Mouse (Mus musculus): ENCODE measurements around the gene 1700067K01Rik. TPM values are rescaled to one million over a fixed set of nuclear protein-coding genes. Genes with fewer than 3 reads are reported as not detected.

Gene 1700067K01Rik
- 0.27 and 0.31 TPM in 2 replicates for polyA plus RNA-seq (2012; rRNA removed)

DNA sequence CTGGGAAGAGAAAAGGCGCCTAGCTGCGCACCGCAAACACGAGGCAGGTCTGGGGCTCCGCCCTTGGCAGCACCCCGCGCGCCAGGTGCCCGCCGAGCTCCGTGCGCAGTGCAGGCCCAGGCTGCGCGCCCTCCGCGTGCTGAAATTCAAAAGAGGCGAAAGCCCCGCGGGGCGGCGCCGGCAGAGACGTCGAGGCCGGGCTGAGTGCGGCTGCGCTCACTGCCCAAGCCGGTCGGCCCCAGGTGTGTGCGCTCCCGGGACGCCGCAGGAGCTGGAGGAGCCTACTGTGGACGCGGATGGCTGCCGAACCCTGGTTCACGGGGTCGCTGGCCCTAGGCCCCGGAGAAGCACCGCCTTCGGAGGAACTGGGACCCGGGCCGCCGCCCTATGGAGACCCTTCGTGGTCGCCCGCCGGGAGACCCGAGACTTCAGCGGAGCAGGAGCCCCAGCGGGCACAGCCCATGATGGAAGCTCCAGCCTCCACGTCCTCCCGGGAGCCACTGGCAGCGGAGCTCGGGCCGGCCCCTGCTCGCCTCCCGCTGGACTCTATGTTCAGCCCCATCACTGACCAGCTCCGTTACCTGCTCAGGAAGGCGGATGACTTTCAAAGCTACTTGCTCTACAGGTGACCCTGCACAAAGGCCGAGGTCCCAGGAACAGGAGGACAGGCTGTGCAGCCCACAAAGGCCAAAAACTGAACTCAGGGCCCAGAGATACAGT is at the start of gene 1700067K01Rik:
Gene 1700067K01Rik, plus strand, starts transcription at position 222 of the 720 bp plus-strand sequence.

GRCm38 (mm10) chr8:83955106-83955957 is 46.0 kb upstream of the 1700067K01Rik start, which contains the start of the genes Gm10644 and Asf1b:
Gm10644 (minus strand) TSS chr8:83955205.
Asf1b (plus strand) TSS chr8:83955507.

GRCm38 (mm10) chr8:83972150-83973120 is 28.9 kb upstream of the 1700067K01Rik start, which contains the start of gene Prkaca:
Prkaca (plus strand) TSS chr8:83972993.

DNA sequence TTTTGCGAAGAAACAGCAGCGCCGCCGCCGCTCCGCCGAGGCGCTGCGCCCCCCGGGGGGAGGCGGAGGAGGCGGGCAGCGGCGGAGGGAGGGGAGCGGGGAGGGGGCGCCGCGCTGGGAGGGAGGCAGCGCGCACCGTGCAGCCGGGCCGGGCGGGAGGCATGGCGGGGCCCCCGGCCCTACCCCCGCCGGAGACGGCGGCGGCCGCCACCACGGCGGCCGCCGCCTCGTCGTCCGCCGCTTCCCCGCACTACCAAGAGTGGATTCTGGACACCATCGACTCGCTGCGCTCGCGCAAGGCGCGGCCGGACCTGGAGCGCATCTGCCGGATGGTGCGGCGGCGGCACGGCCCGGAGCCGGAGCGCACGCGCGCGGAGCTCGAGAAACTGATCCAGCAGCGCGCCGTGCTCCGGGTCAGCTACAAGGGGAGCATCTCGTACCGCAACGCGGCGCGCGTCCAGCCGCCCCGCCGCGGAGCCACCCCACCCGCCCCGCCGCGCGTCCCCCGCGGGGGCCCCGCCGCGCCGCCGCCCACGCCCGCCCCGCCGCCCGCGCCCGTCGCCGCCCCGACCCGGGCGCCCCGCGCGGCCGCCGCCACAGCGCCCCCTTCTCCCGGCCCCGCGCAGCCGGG is 3.7 kb upstream of the 1700067K01Rik start, which contains the start of gene Samd1:
Gene Samd1, plus strand, starts transcription at position 162 of the 631 bp plus-strand sequence.

DNA sequence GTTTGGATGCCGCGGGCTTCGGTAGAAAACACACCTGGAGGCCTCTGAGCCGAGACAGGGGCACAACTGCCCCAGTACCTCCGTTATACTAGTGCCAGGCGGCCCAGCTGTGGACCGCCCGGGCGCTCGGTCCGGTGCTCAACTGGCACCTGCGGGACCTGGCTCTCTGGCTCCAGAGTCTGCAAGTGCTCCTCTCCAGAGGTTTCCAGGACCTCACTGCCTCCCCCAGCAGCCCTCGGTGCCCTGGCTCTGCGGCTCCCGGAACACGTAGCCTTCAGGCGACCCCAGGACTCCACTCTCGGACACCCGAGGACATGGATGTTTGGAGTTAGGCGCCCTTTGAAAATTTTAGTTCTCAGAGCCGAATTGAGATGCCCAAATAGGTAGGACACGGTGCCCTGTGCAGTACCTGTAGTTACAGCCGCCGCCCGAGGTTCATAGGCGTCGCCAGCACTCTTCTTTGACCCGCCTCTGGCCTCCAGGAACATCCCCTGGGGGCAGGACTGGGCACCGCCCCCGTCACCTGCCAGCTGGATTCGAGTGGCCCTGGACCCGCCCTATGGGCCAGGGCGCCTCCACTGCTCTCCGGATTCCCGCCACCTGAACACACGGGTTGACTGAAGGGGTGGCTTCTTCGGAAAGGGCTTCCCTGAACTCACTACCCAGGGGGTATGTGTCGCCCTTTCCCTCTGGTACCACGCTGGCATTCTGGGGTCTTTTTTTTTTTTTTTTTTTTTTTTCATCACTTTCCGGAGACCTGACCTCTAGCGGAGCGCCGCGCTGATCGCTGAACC is 10.6 kb downstream of the 1700067K01Rik start, which contains the start of gene 2210011C24Rik:
Gene 2210011C24Rik, minus strand, starts transcription at position 467 of the 794 bp plus-strand sequence.

GRCm38 (mm10) chr8:84021096-84021495 is 19.8 kb downstream of the 1700067K01Rik start, which contains the start of gene Palm3:
Palm3 (plus strand) TSS chr8:84021471.

DNA sequence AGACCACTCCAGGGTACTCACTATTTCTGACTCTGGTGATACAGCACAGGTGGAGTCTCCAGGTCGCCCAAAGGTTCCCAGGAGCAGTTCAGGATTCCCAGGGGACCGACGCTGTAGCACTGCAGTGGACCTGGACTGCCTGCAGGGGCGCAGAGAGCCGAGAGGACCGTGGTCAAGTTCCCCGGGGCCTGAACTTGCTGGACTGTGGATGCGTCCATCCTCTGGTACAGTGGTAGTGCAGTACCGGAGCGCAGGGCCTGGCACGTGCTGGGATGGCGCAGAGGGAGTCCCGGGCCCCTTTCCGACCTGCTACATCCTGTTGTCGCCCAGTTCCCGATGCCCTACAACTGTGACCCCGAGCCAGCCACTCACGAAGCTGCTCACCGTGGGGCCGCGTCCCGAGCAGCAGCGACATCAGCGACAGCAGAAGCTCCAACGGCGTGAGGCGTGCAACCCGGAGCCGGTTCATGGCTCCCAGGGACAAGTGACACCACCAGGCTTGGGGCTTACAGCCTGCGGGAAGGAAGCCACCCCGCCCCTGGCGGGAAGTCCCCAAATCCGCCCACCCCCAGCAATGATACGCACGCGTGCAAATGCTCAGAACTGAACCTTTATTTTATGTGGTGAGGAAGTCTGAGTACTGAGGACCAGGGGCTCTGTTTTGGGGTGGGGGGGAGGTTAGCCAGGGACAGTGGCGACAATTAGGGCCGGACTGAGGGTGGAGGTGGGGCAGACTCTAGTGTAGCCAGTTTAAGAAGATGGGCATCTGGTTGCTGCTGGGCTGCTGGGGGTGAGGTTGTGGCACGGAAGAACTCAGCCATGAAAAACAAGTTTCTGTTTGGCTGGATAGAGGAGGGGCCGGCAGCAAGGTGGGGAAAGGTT is 41.0 kb downstream of the 1700067K01Rik start, which contains the start of gene Il27ra:
Gene Il27ra, minus strand, starts transcription at position 524 of the 882 bp plus-strand sequence.

GRCm38 (mm10) chr8:84044900-84045299 is 43.6 kb downstream of the 1700067K01Rik start, which contains the start of gene Rln3:
Rln3 (minus strand) TSS chr8:84045000.

Other genes with a start within 250 kb of the 1700067K01Rik start
- 182 and 248 TPM in 2 replicates for gene Adgrl1, start 101.4 kb upstream of the 1700067K01Rik start, polyA plus RNA-seq (2012; rRNA removed)
- gene Gm10644, start 46.3 kb upstream of the 1700067K01Rik start, polyA plus RNA-seq (2012; rRNA removed), result 0.41 and 0.74 TPM in 2 replicates
- gene Asf1b, start 46.0 kb upstream of the 1700067K01Rik start, polyA plus RNA-seq (2012; rRNA removed), result 6.8 and 11.8 TPM in 2 replicates
- gene Prkaca, start 28.5 kb upstream of the 1700067K01Rik start, polyA plus RNA-seq (2012; rRNA removed), result 147 and 150 TPM in 2 replicates
- gene Samd1, start 3.8 kb upstream of the 1700067K01Rik start, polyA plus RNA-seq (2012; rRNA removed), result 68.7 and 72.2 TPM in 2 replicates
- 0.26 and 0.67 TPM in 2 replicates for gene 2210011C24Rik, start 10.7 kb downstream of the 1700067K01Rik start, polyA plus RNA-seq (2012; rRNA removed)
- 3.5 and 4.2 TPM in 2 replicates for gene Palm3, start 20.0 kb downstream of the 1700067K01Rik start, polyA plus RNA-seq (2012; rRNA removed)
- gene Il27ra, start 41.1 kb downstream of the 1700067K01Rik start, polyA plus RNA-seq (2012; rRNA removed), result 0.70 and 0.85 TPM in 2 replicates
- gene Rln3, start 43.5 kb downstream of the 1700067K01Rik start, polyA plus RNA-seq (2012; rRNA removed), result 1.6 and 1.7 TPM in 2 replicates
- 2.2 and 2.7 TPM in 2 replicates for gene Gm10643, start 63.6 kb downstream of the 1700067K01Rik start, polyA plus RNA-seq (2012; rRNA removed)
- 28.8 and 35.0 TPM in 2 replicates for gene Rfx1, start 65.3 kb downstream of the 1700067K01Rik start, polyA plus RNA-seq (2012; rRNA removed)
- 98.0 and 103 TPM in 2 replicates for gene Dcaf15, start 103.3 kb downstream of the 1700067K01Rik start, polyA plus RNA-seq (2012; rRNA removed)
- 0.16 and 1.3 TPM in 2 replicates for gene Podnl1, start 124.5 kb downstream of the 1700067K01Rik start, polyA plus RNA-seq (2012; rRNA removed)
- gene Cc2d1a, start 146.4 kb downstream of the 1700067K01Rik start, polyA plus RNA-seq (2012; rRNA removed), result 66.5 and 68.3 TPM in 2 replicates
- 2.6 and 3.1 TPM in 2 replicates for gene 4930432K21Rik, start 146.5 kb downstream of the 1700067K01Rik start, polyA plus RNA-seq (2012; rRNA removed)
- 4.8 and 5.8 TPM in 2 replicates for gene Nanos3, start 183.7 kb downstream of the 1700067K01Rik start, polyA plus RNA-seq (2012; rRNA removed)
- 27.8 and 31.9 TPM in 2 replicates for gene Zswim4, start 235.6 kb downstream of the 1700067K01Rik start, polyA plus RNA-seq (2012; rRNA removed)
- 195 and 200 TPM in 2 replicates for gene D8Ertd738e, start 248.2 kb downstream of the 1700067K01Rik start, polyA plus RNA-seq (2012; rRNA removed)

Measured in central nervous system, embryonic 18 days (tissue).